Mouse (Mus musculus): ENCODE data around the gene Apba1.

The Apba1 gene

GRCm38 (mm10) chr19:23972881-23973649 is 214.4 kb downstream of the Apba1 start:
- no peak for DNase-seq (ENCODE audit: low spot score in 2 of 2)

GRCm38 (mm10) chr19:23977901-23978443 is 219.3 kb downstream of the Apba1 start:
- no peak for DNase-seq (ENCODE audit: low spot score in 2 of 2)

- peak; percentile 66 to 81 for DNase-seq (ENCODE audit: low spot score in 2 of 2)
Observed at GRCm38 (mm10) chr19:23980598-23980997, 221.9 kb downstream of the Apba1 start.

GRCm38 (mm10) chr19:23984186-23984585 is 225.5 kb downstream of the Apba1 start:
- DNase-seq (ENCODE audit: low spot score in 2 of 2) = no peak

GRCm38 (mm10) chr19:23987291-23987690 is 228.6 kb downstream of the Apba1 start:
- DNase-seq (ENCODE audit: low spot score in 2 of 2) = no peak

GRCm38 (mm10) chr19:23988166-23988565 is 229.5 kb downstream of the Apba1 start:
- no peak for DNase-seq (ENCODE audit: low spot score in 2 of 2)

GRCm38 (mm10) chr19:23995766-23996399 is 237.2 kb downstream of the Apba1 start:
- no peak for DNase-seq (ENCODE audit: low spot score in 2 of 2)
